Mouse (Mus musculus): ENCODE measurements around the gene Cadps. TPM values are rescaled to one million over a fixed set of nuclear protein-coding genes. Genes with fewer than 3 reads are reported as not detected.

Cadps gene
- polyA plus RNA-seq, 1 experiment from 2014 or later = not detected

DNA sequence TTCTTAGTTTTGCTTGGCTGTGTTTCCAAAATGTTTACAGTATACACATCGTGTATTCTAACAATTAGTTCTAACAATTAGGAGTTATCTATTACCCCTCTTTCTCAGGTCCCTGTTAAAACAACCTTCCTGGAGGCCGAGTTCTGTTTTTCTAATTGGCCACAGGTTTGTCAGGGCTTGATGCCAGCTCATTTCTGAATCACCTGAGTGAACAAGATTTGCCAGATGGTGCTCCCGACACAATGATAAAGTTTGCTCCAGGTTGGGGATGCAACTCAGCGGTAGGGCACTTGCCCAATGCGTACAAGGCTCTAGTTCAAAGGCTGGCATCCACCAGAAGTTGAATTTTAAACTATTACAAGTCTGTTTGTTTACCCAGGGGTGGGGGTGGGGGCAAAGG lies 417.7 kb downstream of the Cadps start:
- H3K27me3 ChIP-seq (ENCODE audit: insufficient read depth, low read length) = no peaks in the 10 kb centered on the region
- ATAC-seq (no peak), DNase-seq (no peak)
- no peak overlapping the region for H3K4me3 ChIP-seq (ENCODE audit: low read depth, low read length)
- H3K4me2 ChIP-seq (ENCODE audit: low read depth, low read length) = no peak overlapping the region
- no peaks in the 10 kb centered on the region for H3K4me1 ChIP-seq (ENCODE audit: insufficient read depth)
- TF ChIP-seq CTCF (IDR thresholded peaks at IDR 0.05; ENCODE audit: low read depth) (no peak), EP300 (IDR thresholded peaks at IDR 0.05; ENCODE audit: low read depth) (no peak)
- no peaks in the 10 kb centered on the region for H3K9me3 ChIP-seq (ENCODE audit: low read length)
- H3K27ac ChIP-seq (ENCODE audit: low read depth) = no peak overlapping the region
- 47% methylated on average over 5 of the region's 5 CpGs for WGBS (ENCODE audit: insufficient replicate concordance)
- no peak overlapping the region for H3K9ac ChIP-seq (replicated peaks)
- H3K36me3 ChIP-seq (replicated peaks; ENCODE audit: insufficient read depth, low read length) = no peaks in the 10 kb centered on the region

DNA sequence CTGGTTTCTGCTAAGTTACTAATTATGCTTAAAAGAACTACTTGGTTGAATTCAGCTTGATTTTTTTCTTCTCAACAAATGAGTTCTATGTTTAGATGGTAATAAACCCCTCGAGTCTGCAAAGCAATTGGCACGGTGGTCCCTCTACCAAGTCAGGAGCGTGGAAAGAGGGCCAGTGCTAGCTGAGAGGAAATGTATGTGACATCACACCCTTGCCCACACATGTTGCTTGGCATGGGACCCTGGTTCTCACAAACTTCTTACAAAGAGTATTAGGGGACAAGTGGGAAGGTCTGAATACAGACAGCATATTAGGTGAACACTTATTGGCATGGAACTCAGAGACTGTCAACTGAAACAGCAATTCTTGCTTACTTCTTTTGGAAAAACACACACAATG lies 418.2 kb downstream of the Cadps start:
- ATAC-seq (no peak), DNase-seq (no peak)
- no peak overlapping the region for H3K4me2 ChIP-seq (ENCODE audit: low read depth, low read length)
- H3K27me3 ChIP-seq (ENCODE audit: insufficient read depth, low read length) = no peaks in the 10 kb centered on the region
- 71% methylated on average over 3 of the region's 3 CpGs for WGBS (ENCODE audit: insufficient replicate concordance)
- no peaks in the 10 kb centered on the region for H3K4me1 ChIP-seq (ENCODE audit: insufficient read depth)
- H3K36me3 ChIP-seq (replicated peaks; ENCODE audit: insufficient read depth, low read length) = no peaks in the 10 kb centered on the region
- no peak overlapping the region for H3K9ac ChIP-seq (replicated peaks)
- TF ChIP-seq EP300 (IDR thresholded peaks at IDR 0.05; ENCODE audit: low read depth) (no peak), CTCF (IDR thresholded peaks at IDR 0.05; ENCODE audit: low read depth) (no peak)
- H3K9me3 ChIP-seq (ENCODE audit: low read length) = no peaks in the 10 kb centered on the region
- H3K4me3 ChIP-seq (ENCODE audit: low read depth, low read length) = no peak overlapping the region
- H3K27ac ChIP-seq (ENCODE audit: low read depth) = no peak overlapping the region

DNA sequence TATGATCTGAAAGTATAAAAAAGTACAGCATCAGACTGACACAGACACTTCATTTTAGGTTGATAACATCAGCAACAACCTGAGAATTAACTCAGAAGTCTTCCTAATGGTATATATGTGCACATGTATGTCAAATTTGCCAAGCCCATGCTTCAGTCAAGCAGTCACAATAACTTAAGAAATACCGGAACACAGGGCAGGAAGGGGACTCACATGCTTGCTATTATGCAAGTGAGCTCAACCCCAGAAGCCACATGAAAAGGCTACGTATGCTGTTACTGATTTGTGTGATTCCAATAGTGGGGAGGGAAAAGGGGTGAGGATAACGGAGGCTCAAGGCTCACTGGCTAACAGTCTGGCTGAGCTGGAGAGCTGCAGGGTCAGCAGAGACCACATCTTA lies 418.8 kb downstream of the Cadps start:
- H3K27ac ChIP-seq (ENCODE audit: low read depth) = no peak overlapping the region
- no peaks in the 10 kb centered on the region for H3K36me3 ChIP-seq (replicated peaks; ENCODE audit: insufficient read depth, low read length)
- H3K27me3 ChIP-seq (ENCODE audit: insufficient read depth, low read length) = no peaks in the 10 kb centered on the region
- no peak for ATAC-seq
- no peaks in the 10 kb centered on the region for H3K9me3 ChIP-seq (ENCODE audit: low read length)
- no peaks in the 10 kb centered on the region for H3K4me1 ChIP-seq (ENCODE audit: insufficient read depth)
- WGBS (ENCODE audit: insufficient replicate concordance) = 47% methylated on average over 3 of the region's 3 CpGs
- no peak for DNase-seq
- TF ChIP-seq CTCF (IDR thresholded peaks at IDR 0.05; ENCODE audit: low read depth) (no peak), EP300 (IDR thresholded peaks at IDR 0.05; ENCODE audit: low read depth) (no peak)
- no peak overlapping the region for H3K4me2 ChIP-seq (ENCODE audit: low read depth, low read length)
- H3K9ac ChIP-seq (replicated peaks) = no peak overlapping the region
- H3K4me3 ChIP-seq (ENCODE audit: low read depth, low read length) = no peak overlapping the region

DNA sequence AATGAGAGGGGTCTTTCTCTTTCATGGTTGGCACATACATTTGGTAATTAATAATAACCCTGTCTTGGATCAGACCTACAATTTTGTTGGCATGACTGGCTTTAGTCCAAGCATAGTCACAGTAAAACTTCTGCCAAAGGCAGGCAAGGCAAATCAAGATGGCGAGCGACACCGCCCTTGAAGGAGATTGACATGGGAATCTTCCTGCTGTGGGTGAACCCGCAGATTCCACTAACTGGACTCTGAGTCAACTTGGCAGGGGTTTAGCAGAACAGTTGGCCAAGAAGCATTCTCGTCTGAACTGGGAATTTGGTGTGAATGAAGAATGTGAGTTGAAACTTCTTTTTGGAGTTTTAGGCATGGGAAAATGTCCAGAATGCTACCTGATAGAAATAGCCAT lies 422.8 kb downstream of the Cadps start:
- WGBS (ENCODE audit: insufficient replicate concordance) = 83% methylated on average over 5 of the region's 5 CpGs
- ATAC-seq (no peak), DNase-seq (no peak)
- Histone ChIP-seq H3K36me3 (replicated peaks; ENCODE audit: insufficient read depth, low read length) (no peaks in the 10 kb centered on the region), H3K4me3 (ENCODE audit: low read depth, low read length) (no peak overlapping the region), H3K27me3 (ENCODE audit: insufficient read depth, low read length) (no peaks in the 10 kb centered on the region), H3K27ac (ENCODE audit: low read depth) (no peak overlapping the region), H3K4me1 (ENCODE audit: insufficient read depth) (no peaks in the 10 kb centered on the region), H3K9me3 (ENCODE audit: low read length) (no peaks in the 10 kb centered on the region), H3K4me2 (ENCODE audit: low read depth, low read length) (no peak overlapping the region), H3K9ac (replicated peaks) (no peak overlapping the region)
- TF ChIP-seq CTCF (IDR thresholded peaks at IDR 0.05; ENCODE audit: low read depth) = no peak
- TF ChIP-seq EP300 (IDR thresholded peaks at IDR 0.05; ENCODE audit: low read depth) = no peak

DNA sequence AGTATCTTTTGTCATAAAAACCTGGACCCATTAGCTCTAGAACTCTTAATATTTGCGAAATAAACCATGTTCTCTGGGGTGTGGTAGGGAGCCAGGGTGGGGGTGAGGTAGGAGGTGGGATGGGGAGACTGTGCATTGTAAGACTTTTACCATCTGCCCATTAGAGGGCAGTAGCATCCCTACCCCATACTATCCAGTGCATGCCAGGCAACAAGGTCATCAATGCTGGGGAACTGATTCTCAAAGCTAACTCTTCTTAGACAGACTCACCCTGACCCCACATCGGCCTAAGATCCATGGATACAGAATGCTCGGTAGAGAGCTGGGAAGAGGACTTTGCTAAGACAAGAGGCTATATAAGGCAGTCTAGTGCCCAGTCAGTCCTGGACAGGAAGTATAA lies 425.3 kb downstream of the Cadps start:
- no peak overlapping the region for H3K4me3 ChIP-seq (ENCODE audit: low read depth, low read length)
- 64% methylated on average over 3 of the region's 3 CpGs for WGBS (ENCODE audit: insufficient replicate concordance)
- no peaks in the 10 kb centered on the region for H3K36me3 ChIP-seq (replicated peaks; ENCODE audit: insufficient read depth, low read length)
- no peaks in the 10 kb centered on the region for H3K4me1 ChIP-seq (ENCODE audit: insufficient read depth)
- no peaks in the 10 kb centered on the region for H3K27me3 ChIP-seq (ENCODE audit: insufficient read depth, low read length)
- TF ChIP-seq CTCF (IDR thresholded peaks at IDR 0.05; ENCODE audit: low read depth) (peak; percentile 7; the same call in 1 of the 2 replicates), EP300 (IDR thresholded peaks at IDR 0.05; ENCODE audit: low read depth) (no peak)
- no peak overlapping the region for H3K4me2 ChIP-seq (ENCODE audit: low read depth, low read length)
- H3K9me3 ChIP-seq (ENCODE audit: low read length) = no peaks in the 10 kb centered on the region
- no peak overlapping the region for H3K9ac ChIP-seq (replicated peaks)
- H3K27ac ChIP-seq (ENCODE audit: low read depth) = no peak overlapping the region
- DNase-seq (no peak), ATAC-seq (no peak)

DNA sequence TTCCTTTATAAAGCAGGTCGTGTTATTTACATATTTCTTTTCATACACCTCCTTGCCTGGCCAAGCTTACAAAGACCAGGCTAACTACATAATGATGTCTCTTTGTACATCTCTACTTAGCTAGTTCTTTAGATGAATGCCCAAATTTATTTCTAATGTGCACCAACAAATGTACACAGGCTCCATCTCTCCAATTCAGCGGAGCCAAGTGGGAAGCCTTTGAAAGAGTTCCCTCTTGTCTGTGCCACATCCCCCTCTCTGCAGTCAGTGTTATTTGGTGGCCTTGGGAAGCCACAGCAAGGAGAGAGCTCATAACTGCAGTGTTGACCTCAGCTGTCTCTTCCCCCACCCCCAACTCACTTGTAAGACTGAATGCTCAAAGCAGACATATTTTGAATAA lies 428.6 kb downstream of the Cadps start:
- H3K4me2 ChIP-seq (ENCODE audit: low read depth, low read length) = no peak overlapping the region
- no peaks in the 10 kb centered on the region for H3K27me3 ChIP-seq (ENCODE audit: insufficient read depth, low read length)
- H3K4me1 ChIP-seq (ENCODE audit: insufficient read depth) = no peaks in the 10 kb centered on the region
- TF ChIP-seq EP300 (IDR thresholded peaks at IDR 0.05; ENCODE audit: low read depth) = no peak
- no peak for TF ChIP-seq CTCF (IDR thresholded peaks at IDR 0.05; ENCODE audit: low read depth)
- H3K9me3 ChIP-seq (ENCODE audit: low read length) = no peaks in the 10 kb centered on the region
- no peak overlapping the region for H3K9ac ChIP-seq (replicated peaks)
- WGBS (ENCODE audit: insufficient replicate concordance) = 64% methylated on average over 2 of the region's 2 CpGs
- no peak overlapping the region for H3K27ac ChIP-seq (ENCODE audit: low read depth)
- H3K4me3 ChIP-seq (ENCODE audit: low read depth, low read length) = no peak overlapping the region
- no peaks in the 10 kb centered on the region for H3K36me3 ChIP-seq (replicated peaks; ENCODE audit: insufficient read depth, low read length)
- DNase-seq (no peak), ATAC-seq (no peak)

DNA sequence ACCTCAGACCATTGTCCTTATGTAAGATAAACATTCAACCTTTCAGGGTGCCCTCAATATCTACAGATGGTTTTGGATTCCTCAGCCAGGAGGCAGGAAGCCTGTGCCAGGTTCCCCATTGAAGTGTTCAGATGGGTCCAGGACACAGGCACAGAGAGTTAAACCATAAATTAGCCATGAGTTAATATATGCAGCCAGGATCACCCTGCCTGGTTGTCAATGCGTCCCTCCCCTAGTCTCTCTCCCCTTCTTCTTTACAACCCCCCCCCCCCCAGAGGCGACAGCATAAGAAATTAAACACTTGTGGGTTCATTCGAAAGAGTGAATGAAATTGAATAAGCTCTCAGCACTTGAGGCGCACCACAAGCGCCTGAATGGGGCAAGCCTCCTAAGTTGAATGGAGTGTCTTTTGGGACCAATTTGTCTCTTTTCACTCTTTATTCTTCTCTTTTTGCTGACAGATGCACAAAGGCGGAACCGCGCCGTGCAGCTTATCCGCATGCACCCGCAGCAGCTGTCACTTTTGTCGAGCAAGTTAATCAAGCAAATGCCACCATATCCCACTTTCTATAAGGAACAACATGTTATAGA lies 429.5 kb downstream of the Cadps start:
- WGBS (ENCODE audit: insufficient replicate concordance) = 67% methylated on average over 12 of the region's 12 CpGs
- Histone ChIP-seq H3K9ac (replicated peaks) (no peak overlapping the region), H3K27ac (ENCODE audit: low read depth) (no peak overlapping the region), H3K9me3 (ENCODE audit: low read length) (no peaks in the 10 kb centered on the region), H3K27me3 (ENCODE audit: insufficient read depth, low read length) (no peaks in the 10 kb centered on the region), H3K4me2 (ENCODE audit: low read depth, low read length) (no peak overlapping the region), H3K36me3 (replicated peaks; ENCODE audit: insufficient read depth, low read length) (no peaks in the 10 kb centered on the region), H3K4me1 (ENCODE audit: insufficient read depth) (no peaks in the 10 kb centered on the region), H3K4me3 (ENCODE audit: low read depth, low read length) (no peak overlapping the region)
- ATAC-seq = no peak
- DNase-seq = no peak
- TF ChIP-seq CTCF (IDR thresholded peaks at IDR 0.05; ENCODE audit: low read depth) = no peak
- TF ChIP-seq EP300 (IDR thresholded peaks at IDR 0.05; ENCODE audit: low read depth) = no peak

Data from liver, postnatal 0 days (tissue).